ENCODE assay signal across 19 mouse cellular contexts in genomic region chr3:136738474-136738873, GRCm38 (mm10).
"Had no signal": no experiment of that assay in that cellular context is flagged by ENCODE, and none has a peak within 500 bp of the region (broad histone marks: within the 10 kb centered on the region; RNA-seq: fewer than 3 reads in every experiment).

No protein-coding gene starts in this region.

- H3K36me3 ChIP-seq: kidney, embryonic 15.5 days; liver, embryonic 13.5 days; midbrain, embryonic 12.5 days; midbrain, embryonic 15.5 days; neural tube, embryonic 12.5 days; neural tube, embryonic 15.5 days had no signal

- H3K27me3 ChIP-seq: kidney, embryonic 15.5 days; liver, embryonic 13.5 days; midbrain, embryonic 12.5 days; midbrain, embryonic 15.5 days; neural tube, embryonic 12.5 days; neural tube, embryonic 15.5 days had no signal

- ATAC-seq: midbrain, embryonic 15.5 days had no signal

- H3K4me2 ChIP-seq: kidney, embryonic 15.5 days; liver, embryonic 13.5 days; midbrain, embryonic 12.5 days; midbrain, embryonic 15.5 days; neural tube, embryonic 12.5 days; neural tube, embryonic 15.5 days had no signal

- H3K9me3 ChIP-seq: kidney, embryonic 15.5 days; liver, embryonic 13.5 days; midbrain, embryonic 12.5 days; midbrain, embryonic 15.5 days; neural tube, embryonic 12.5 days; neural tube, embryonic 15.5 days had no signal

- DNase-seq: kidney, adult 11 months; kidney, adult 8-10 months; kidney, postnatal 10 days; kidney, postnatal 36 days; layer of hippocampus, postnatal 36 days; liver, embryonic 13.5 days; right cerebral cortex, adult 18-20 months; right cerebral cortex, postnatal 14 days; right cerebral cortex, postnatal 4 days; thymus, adult 2 months; thymus, postnatal 14 days had no signal

- H3K4me3 ChIP-seq: kidney, embryonic 15.5 days; left cerebral cortex, adult 2 months; liver, embryonic 13.5 days; midbrain, embryonic 12.5 days; midbrain, embryonic 15.5 days; neural tube, embryonic 12.5 days; neural tube, embryonic 15.5 days had no signal

- H3K27ac ChIP-seq: kidney, embryonic 15.5 days; left cerebral cortex, adult 2 months; liver, embryonic 13.5 days; macrophage; midbrain, embryonic 12.5 days; midbrain, embryonic 15.5 days; neural tube, embryonic 12.5 days; neural tube, embryonic 15.5 days; stomach, postnatal 0 days had no signal

- H3K4me1 ChIP-seq: kidney, embryonic 15.5 days had no signal

- H3K9ac ChIP-seq: kidney, embryonic 15.5 days; liver, embryonic 13.5 days; midbrain, embryonic 12.5 days; midbrain, embryonic 15.5 days; neural tube, embryonic 12.5 days; neural tube, embryonic 15.5 days had no signal
